Mouse (Mus musculus) liver, embryonic 13.5 days (tissue): ENCODE measurements around the gene Elavl2. TPM values are rescaled to one million over a fixed set of nuclear protein-coding genes. Genes with fewer than 3 reads are reported as not detected.
A peak's percentile ranks its signal among the peaks of the same experiment; 100 is the strongest.

Source experiments
- ATAC-seq: fragments of 200-750 bp; cut with Nextera tagmentation; 2 replicates; pipeline ENCODE4 v1.8.0; 2017; ENCODE audit warnings: low read depth, mild to moderate bottlenecking, moderate number of reproducible peaks, moderate library complexity
- DNase-seq: peaks from one replicate; pipeline ENCODE4 v3.0.0; 2022
- H3K27ac ChIP-seq: fragments of 300-500 bp; sonication (generic); 2 replicates; pipeline ENCODE4 v1.5.1; 2015; ENCODE audit warnings: moderate library complexity, mild to moderate bottlenecking, inconsistent platforms
- H3K27me3 ChIP-seq: fragments of 300-500 bp; sonication (generic); 2 replicates; pipeline ENCODE4 v1.6.1; 2015; ENCODE audit warnings: mild to moderate bottlenecking, inconsistent platforms
- H3K36me3 ChIP-seq: fragments of 300-500 bp; sonication (generic); 2 replicates; pipeline ENCODE4 v1.6.1; 2015; ENCODE audit warnings: mild to moderate bottlenecking, inconsistent platforms
- H3K4me1 ChIP-seq: fragments of 300-500 bp; sonication (generic); replicated peaks from 2 replicates; pipeline ENCODE4 v1.6.1; 2015; ENCODE audit warnings: inconsistent platforms
- H3K4me2 ChIP-seq: fragments of 300-500 bp; sonication (generic); 2 replicates; pipeline ENCODE4 v1.6.1; 2015; ENCODE audit warnings: inconsistent platforms, mild to moderate bottlenecking, moderate library complexity
- H3K4me3 ChIP-seq: fragments of 300-500 bp; sonication (generic); replicated peaks from 2 replicates; pipeline ENCODE4 v1.5.1; 2015; ENCODE audit warnings: mild to moderate bottlenecking, inconsistent platforms
- H3K9ac ChIP-seq: fragments of 300-500 bp; sonication (generic); 2 replicates; pipeline ENCODE4 v1.6.1; 2015; ENCODE audit warnings: mild to moderate bottlenecking, inconsistent platforms
- H3K9me3 ChIP-seq: fragments of 300-500 bp; sonication (generic); replicated peaks from 2 replicates; pipeline ENCODE4 v1.6.1; 2016; ENCODE audit warnings: inconsistent platforms
- WGBS: fragments of 180-500 bp; shearing (Covaris S2); methylation state at CpG from one replicate; pipeline ENCODE4 v1.1.7; 2015; ENCODE audit not compliant: insufficient replicate concordance; 5-methylcytosine and 5-hydroxymethylcytosine counted together
- polyA plus RNA-seq: library from polyadenylated mRNA; unstranded; fragments of >200 nt; fragmentation: Nextera tagmentation; extraction: Ambion mirVana; gene quantifications from 2 replicates; pipeline ENCODE4 v1.2.1, GENCODE M21; 2015

Gene Elavl2
- 0.24 and 0.48 TPM in 2 replicates for polyA plus RNA-seq

DNA sequence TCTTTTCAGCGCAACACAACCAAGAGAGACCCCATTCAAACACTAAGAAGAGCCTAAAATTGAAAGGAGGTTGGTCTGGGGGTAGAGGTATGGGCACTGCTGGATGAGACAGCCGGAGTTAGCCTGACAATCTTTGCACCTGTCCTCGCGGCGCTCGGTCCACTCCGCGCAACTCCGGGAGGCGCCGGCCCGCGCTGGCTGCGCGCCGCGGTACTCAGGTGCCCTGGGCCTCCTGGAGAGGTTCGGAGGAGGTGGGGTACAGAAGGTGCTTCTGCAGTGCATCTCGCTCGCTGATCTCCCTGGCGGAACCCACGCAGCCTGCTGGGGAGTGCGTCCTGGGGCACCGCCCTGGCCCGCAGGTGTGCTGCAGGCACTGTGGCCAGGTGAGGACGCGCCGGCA lies at the start of gene Elavl2:
Elavl2 (minus strand) TSS at position 363 of the 400 bp plus-strand sequence.
- no peak for ATAC-seq
- 0 out of 2 replicates have a peak within 1 kb of the TSS, but pooled peaks have one; percentile 19 for H3K4me2 ChIP-seq

DNA sequence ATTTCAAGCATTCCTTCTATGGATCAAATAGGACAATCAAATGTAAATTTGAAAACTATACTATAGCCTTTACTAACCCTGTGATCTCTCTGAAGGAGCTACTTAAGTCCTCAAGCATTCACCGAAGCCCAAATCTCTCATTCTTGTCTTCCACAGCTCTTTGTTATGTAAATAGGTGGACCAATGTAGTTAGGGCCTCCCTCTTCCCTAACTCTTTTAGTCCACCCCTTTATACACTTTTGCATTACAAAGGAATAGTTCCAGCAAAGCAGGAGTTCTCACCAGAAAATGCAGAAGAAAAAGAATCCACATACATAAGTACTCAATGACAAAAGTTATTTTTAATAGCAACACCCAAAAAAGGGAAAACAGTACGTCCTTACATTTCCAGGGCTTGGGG lies 47.3 kb upstream of the Elavl2 start:
- Histone ChIP-seq H3K4me2 (no peak overlapping the region), H3K36me3 (no peaks in the 10 kb centered on the region), H3K9ac (no peak overlapping the region), H3K4me1 (no peaks in the 10 kb centered on the region), H3K9me3 (no peaks in the 10 kb centered on the region), H3K27me3 (no peaks in the 10 kb centered on the region), H3K27ac (no peak overlapping the region), H3K4me3 (no peak overlapping the region)
- WGBS = 37% methylated on average over 2 of the region's 2 CpGs
- DNase-seq = no peak
- ATAC-seq = no peak

More for the DNA sequence above, at the start of gene Elavl2:
- H3K9ac ChIP-seq = no peak within 1 kb of the TSS
- H3K4me3 ChIP-seq = no peak within 1 kb of the TSS
- no peaks in the 10 kb centered on the region for H3K9me3 ChIP-seq
- 5% methylated on average over 28 of the region's 28 CpGs for WGBS
- no peaks in the 10 kb centered on the region for H3K4me1 ChIP-seq
- no peak within 1 kb of the TSS for H3K27ac ChIP-seq
- no peaks in the 10 kb centered on the region for H3K36me3 ChIP-seq
- H3K27me3 ChIP-seq = peaks cover 20% of the 10 kb centered on the region
- DNase-seq = no peak

DNA sequence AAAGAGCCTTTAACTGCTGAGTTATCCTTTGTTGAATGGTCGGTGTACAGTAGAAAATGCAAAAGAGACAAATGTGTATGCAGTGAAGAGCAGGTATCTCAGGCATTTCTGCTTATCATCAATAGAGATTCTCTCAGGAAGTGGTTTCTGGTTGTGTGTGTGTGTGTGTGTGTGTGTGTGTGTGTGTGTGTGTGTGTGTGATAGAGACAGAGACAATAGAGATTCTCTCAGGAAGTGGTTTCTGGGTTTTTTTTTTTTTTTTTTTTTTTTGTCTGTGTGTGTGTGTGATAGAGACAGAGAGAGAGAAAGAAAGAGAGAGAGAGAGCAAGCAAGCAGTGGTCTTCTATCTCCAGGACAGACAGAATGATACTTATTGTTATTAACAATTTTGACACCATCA lies 15.0 kb upstream of the Elavl2 start:
- ATAC-seq (no peak), DNase-seq (no peak)
- Histone ChIP-seq H3K4me3 (no peak overlapping the region), H3K27ac (no peak overlapping the region), H3K4me2 (no peak overlapping the region), H3K36me3 (no peaks in the 10 kb centered on the region), H3K9me3 (no peaks in the 10 kb centered on the region), H3K4me1 (no peaks in the 10 kb centered on the region), H3K9ac (no peak overlapping the region), H3K27me3 (no peaks in the 10 kb centered on the region)
- WGBS = 48% methylated on average over 1 of the region's 1 CpGs

DNA sequence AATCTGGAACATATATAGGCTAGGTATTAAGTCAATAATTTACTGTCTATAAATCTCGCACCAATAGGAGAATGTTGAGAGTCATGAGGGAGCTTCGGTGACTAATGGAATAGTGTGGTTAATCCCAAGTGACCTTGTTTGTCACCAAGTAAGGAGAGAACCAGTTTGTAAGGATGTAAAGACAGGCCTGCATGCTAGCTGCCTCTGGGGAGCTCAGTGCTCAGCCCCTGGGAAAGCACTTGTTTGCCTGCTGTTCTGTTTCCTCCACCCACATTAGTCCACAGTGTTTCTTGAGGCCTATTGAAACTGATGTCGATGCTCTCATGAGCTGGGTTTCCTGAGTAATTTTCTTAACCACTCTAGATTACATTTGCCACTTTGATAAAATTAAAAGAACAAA lies 4.5 kb upstream of the Elavl2 start:
- 69% methylated on average over 3 of the region's 3 CpGs for WGBS
- no peak overlapping the region for H3K4me3 ChIP-seq

DNA sequence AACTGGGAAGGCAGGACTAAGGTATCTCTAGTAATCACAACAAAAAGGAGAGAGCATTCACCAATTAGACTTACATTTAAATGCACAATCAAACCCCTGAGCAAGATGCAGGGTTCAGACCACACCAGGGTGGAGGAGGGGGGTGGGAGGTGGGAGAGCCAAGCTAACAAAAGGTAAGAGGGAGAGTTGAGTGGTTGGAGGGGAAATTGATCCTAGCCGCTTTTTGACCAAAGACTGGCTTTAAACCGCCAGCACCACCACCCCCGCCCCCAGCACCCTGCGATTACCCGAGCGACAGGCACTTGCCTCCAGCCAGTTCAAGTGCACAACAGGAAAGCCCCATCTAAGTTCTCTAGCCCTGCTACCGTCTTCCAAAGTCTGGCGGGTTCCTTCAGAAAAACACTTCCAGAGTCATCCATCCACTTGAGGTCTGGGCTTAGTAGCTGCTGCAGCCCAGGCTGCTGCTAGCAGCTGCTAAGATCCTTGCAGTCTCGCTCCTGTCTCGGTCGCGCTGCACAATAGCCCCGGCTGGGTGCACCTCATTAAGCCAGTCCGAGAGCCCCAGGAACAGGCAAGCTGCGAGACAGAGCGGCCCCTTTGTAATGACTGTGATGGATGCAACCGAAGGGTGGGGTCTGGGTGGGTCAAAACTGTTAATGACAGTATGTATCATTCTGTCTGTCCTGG lies 932 bp downstream of the Elavl2 start:
- H3K9me3 ChIP-seq = no peaks in the 10 kb centered on the region
- H3K9ac ChIP-seq = no peak overlapping the region
- H3K4me1 ChIP-seq = no peaks in the 10 kb centered on the region
- ATAC-seq (no peak), DNase-seq (no peak)
- no peak overlapping the region for H3K4me3 ChIP-seq
- no peak overlapping the region for H3K27ac ChIP-seq
- WGBS = 2% methylated on average over 17 of the region's 17 CpGs
- no peak overlapping the region for H3K4me2 ChIP-seq
- no peaks in the 10 kb centered on the region for H3K36me3 ChIP-seq
- peaks cover 20% of the 10 kb centered on the region for H3K27me3 ChIP-seq

More for the DNA sequence above, 4.5 kb upstream of the Elavl2 start:
- ATAC-seq = no peak
- H3K9me3 ChIP-seq = no peaks in the 10 kb centered on the region
- no peak for DNase-seq
- no peaks in the 10 kb centered on the region for H3K36me3 ChIP-seq
- H3K9ac ChIP-seq = no peak overlapping the region
- H3K4me2 ChIP-seq = no peak overlapping the region
- no peak overlapping the region for H3K27ac ChIP-seq
- H3K27me3 ChIP-seq = peaks cover 9% of the 10 kb centered on the region
- no peaks in the 10 kb centered on the region for H3K4me1 ChIP-seq

DNA sequence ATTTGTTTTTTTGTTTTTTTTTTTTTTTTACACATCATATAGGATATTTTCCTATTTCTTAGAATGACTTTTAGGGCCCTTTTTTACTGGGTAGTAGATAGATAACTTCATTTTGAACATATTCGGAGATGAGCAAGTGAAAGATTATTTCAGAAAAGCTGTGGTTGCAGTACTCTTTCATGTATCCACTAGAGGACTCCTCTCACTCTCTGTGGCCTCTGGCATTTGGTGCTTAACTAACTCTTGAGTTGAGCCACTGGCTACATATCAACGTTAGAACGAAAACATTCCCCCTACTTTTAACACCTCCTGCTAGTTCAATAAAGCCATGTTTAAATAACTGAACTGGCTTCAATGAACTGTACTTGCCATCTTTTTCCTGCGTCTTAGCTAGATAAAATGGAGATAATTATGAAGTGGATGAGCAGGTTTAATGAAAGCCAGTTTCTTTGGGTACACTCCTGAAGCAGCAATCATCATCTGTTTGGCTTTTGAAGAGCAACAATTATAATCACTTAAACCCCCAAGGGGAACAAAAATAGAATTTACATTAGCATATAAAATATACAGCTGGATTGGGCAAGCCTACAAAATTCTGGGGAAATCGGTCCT lies 8.5 kb downstream of the Elavl2 start:
- Histone ChIP-seq H3K4me3 (no peak overlapping the region), H3K4me2 (no peak overlapping the region), H3K9ac (no peak overlapping the region), H3K36me3 (no peaks in the 10 kb centered on the region), H3K27me3 (no peaks in the 10 kb centered on the region), H3K4me1 (no peaks in the 10 kb centered on the region), H3K27ac (no peak overlapping the region), H3K9me3 (no peaks in the 10 kb centered on the region)
- WGBS = 54% methylated on average over 5 of the region's 5 CpGs
- DNase-seq = no peak
- no peak for ATAC-seq

DNA sequence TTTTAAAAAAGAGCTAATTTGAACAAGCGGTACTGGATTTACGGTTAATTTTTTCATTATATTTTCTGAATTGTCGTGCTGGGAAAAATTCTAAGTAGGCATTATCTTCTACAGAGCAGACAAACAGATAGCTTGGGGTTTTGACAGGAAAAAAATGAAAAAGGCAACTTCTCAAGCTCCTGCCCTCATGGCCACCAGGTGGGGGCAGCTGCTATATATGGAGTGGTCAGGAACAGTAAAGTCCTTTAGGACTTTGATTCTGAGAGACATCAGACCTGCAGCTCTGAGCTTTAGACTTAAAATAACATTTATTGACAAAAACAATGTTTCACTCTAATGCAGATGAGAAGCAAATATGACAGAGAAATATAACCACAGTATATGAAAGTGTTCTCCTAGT lies 12.9 kb downstream of the Elavl2 start:
- no peak overlapping the region for H3K9ac ChIP-seq
- H3K4me3 ChIP-seq = no peak overlapping the region
- H3K27ac ChIP-seq = no peak overlapping the region
- H3K4me1 ChIP-seq = no peaks in the 10 kb centered on the region
- no peaks in the 10 kb centered on the region for H3K27me3 ChIP-seq
- no peaks in the 10 kb centered on the region for H3K36me3 ChIP-seq
- WGBS = 72% methylated on average over 3 of the region's 3 CpGs
- no peak for ATAC-seq
- DNase-seq = no peak
- H3K9me3 ChIP-seq = no peaks in the 10 kb centered on the region
- H3K4me2 ChIP-seq = no peak overlapping the region

DNA sequence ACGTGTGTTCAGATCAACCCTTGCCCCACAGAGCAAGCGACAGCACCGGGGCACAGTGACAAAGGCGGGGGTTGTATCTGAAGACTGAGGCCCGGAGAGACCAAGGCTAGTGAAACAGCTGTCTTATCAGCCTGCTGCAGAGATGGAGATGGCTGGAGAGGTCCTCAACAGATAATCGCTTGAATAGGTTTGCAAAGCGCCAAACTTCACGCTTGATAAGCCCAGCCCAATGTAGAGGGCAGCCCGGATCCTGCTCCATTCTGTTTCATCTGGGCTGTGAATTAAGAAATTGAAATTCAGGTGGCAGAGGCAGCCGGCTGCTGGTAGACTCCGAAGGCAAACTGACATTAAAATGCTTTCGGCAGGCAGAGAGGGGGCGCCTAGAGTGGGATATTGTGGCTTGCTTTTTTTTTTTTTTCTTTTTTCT lies 19.4 kb downstream of the Elavl2 start:
- Histone ChIP-seq H3K27me3 (peaks cover 29% of the 10 kb centered on the region), H3K4me1 (peaks cover 6% of the 10 kb centered on the region; the same call in 1 of the 2 replicates), H3K9me3 (no peaks in the 10 kb centered on the region), H3K27ac (no peak overlapping the region), H3K4me2 (no peak overlapping the region), H3K9ac (no peak overlapping the region), H3K4me3 (no peak overlapping the region), H3K36me3 (no peaks in the 10 kb centered on the region)
- ATAC-seq = no peak
- no peak for DNase-seq
- 2% methylated on average over 13 of the region's 13 CpGs for WGBS

DNA sequence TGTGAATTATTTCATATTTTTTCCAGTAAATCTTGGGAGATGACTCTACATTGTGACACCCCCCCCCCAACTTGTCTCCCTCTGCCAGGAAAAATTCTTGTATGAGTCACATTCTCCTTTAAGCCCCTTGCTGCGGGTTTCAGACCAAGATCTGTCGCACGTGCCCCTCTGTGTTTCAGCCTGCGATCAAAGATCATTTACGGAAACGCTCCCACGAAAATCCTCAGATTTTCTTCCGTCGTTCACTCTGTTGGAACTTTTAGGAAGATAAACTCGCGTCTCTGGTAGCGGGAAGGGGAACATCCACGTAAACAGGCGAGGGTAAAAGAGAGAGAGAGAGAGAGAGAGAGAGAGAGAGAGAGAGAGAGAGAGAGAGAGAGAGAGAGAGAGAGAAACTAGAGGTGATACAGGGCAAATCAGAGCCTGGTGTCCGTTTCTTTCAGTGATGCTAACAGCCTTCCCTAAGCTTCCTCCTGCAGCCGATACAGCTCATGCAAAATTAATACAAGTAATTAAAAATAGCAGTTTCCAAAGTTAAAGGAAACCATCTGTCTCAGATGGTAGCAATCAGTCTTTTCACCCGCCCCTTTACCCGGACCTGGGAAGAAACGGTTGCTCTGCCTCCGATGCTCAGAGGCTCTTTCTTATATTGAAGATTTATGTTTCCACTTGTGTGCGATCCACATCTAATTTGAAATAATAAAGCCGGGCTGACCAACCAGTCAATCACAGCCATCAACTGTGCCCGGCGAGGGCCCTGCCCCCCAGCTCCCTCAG lies 20.1 kb downstream of the Elavl2 start:
- DNase-seq (no peak), ATAC-seq (no peak)
- Histone ChIP-seq H3K4me3 (no peak overlapping the region), H3K9me3 (no peaks in the 10 kb centered on the region), H3K9ac (no peak overlapping the region), H3K27ac (no peak overlapping the region), H3K36me3 (no peaks in the 10 kb centered on the region), H3K4me2 (no peak overlapping the region), H3K27me3 (peaks cover 33% of the 10 kb centered on the region), H3K4me1 (peaks cover 7% of the 10 kb centered on the region)
- 8% methylated on average over 24 of the region's 24 CpGs for WGBS

DNA sequence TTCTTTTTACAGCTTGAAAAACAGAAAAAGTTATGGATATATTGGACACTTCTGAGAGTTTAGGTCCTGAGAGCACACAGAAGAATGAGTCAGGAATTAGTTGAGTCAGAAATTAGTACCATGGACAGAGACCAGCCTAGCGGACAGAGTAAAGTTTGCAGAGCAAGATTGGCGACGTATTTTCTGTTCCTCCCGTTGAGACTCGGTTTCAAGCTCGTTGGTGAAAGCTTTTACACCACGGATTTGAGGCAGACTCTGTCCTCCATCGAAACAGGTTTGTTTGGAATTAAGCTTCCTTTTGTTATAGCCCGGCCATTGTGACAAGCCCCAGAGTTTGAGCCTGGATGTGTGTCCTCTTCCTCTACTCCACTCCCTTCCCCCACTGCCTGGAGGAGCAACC lies 21.0 kb downstream of the Elavl2 start:
- 1% methylated on average over 9 of the region's 9 CpGs for WGBS
- no peaks in the 10 kb centered on the region for H3K9me3 ChIP-seq
- no peaks in the 10 kb centered on the region for H3K36me3 ChIP-seq
- no peak overlapping the region for H3K27ac ChIP-seq
- ATAC-seq (no peak), DNase-seq (no peak)
- H3K4me1 ChIP-seq = peaks cover 12% of the 10 kb centered on the region
- no peak overlapping the region for H3K9ac ChIP-seq
- H3K4me2 ChIP-seq = no peak overlapping the region
- H3K4me3 ChIP-seq = no peak overlapping the region
- H3K27me3 ChIP-seq = peaks cover 43% of the 10 kb centered on the region

DNA sequence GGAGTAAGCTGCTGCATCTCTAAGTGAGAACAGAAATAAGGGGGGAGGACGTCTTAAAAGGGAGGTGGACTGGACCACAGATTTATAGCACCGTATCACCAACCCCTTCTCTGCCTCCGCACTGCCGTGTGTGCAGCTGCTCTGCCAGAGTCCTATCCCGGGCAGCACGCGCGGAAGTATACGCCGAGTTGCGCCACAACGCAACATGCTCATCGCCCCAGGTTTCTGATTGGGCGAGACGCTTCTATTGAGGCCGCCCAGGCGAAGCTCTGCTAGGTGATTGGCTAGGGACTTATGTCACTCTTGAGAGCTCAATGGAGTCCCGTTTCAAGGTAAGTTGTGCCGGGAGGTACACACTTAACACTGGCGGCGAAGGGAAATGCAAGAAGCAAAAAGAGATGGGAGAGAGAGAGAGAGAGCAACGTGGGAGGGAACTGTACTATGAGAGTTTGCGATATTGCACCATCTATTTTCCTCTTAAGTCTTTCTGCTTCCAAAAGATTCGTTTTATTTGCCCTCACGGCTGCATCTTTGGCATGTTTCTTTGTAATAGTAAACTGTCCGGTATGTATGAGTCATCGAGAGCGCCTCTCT lies 24.2 kb downstream of the Elavl2 start:
- peak; percentile 76 for DNase-seq
- peaks cover 67% of the 10 kb centered on the region for H3K27me3 ChIP-seq
- ATAC-seq = peak; percentile 91

More for the DNA sequence above, 24.2 kb downstream of the Elavl2 start:
- Histone ChIP-seq H3K4me3 (peak overlapping the region; percentile 38), H3K4me2 (peak overlapping the region; percentile 58), H3K9me3 (no peaks in the 10 kb centered on the region), H3K36me3 (no peaks in the 10 kb centered on the region), H3K4me1 (peaks cover 18% of the 10 kb centered on the region), H3K9ac (no peak overlapping the region), H3K27ac (no peak overlapping the region)
- WGBS = 1% methylated on average over 28 of the region's 28 CpGs
